29 mouse cellular contexts compared by ENCODE assay signal in genomic region chr3:139659416-139659815, GRCm38 (mm10).
A peak's percentile ranks its signal among the peaks of the same experiment; 100 is the strongest.
DNase-seq lines count a peak whose midpoint lies in the region; ATAC-seq and TF ChIP-seq lines count a peak whose summit lies in the region.
"Had no signal": no experiment of that assay in that cellular context is flagged by ENCODE, and none has a peak within 500 bp of the region (broad histone marks: within the 10 kb centered on the region; RNA-seq: fewer than 3 reads in every experiment).

No protein-coding gene starts in this region.

- no peak overlapping the region for H3K27ac ChIP-seq in forebrain, embryonic 14.5 days (ENCODE audit: low read depth, low read length)
- H3K27ac ChIP-seq in forebrain, embryonic 13.5 days = no peak overlapping the region
- no peak overlapping the region for H3K27ac ChIP-seq in midbrain, postnatal 0 days (ENCODE audit: low read depth, low read length)
- H3K27ac ChIP-seq in midbrain, embryonic 14.5 days (replicated peaks; ENCODE audit: low read depth, low read length) = no peak overlapping the region
- H3K27ac ChIP-seq: embryonic facial prominence, embryonic 10.5 days; embryonic facial prominence, embryonic 13.5 days; hindbrain, embryonic 10.5 days; hindbrain, embryonic 15.5 days had no signal

- no peaks in the 10 kb centered on the region for H3K9me3 ChIP-seq in forebrain, embryonic 14.5 days (replicated peaks; ENCODE audit: control insufficient read depth, low read length)
- no peaks in the 10 kb centered on the region for H3K9me3 ChIP-seq in forebrain, embryonic 13.5 days (replicated peaks)
- H3K9me3 ChIP-seq in midbrain, postnatal 0 days (ENCODE audit: low read length) = no peaks in the 10 kb centered on the region
- no peaks in the 10 kb centered on the region for H3K9me3 ChIP-seq in midbrain, embryonic 14.5 days (ENCODE audit: control insufficient read depth, low read length)
- H3K9me3 ChIP-seq: embryonic facial prominence, embryonic 10.5 days; embryonic facial prominence, embryonic 13.5 days; hindbrain, embryonic 10.5 days; hindbrain, embryonic 15.5 days had no signal

- peak; percentile 17 for DNase-seq in forebrain, embryonic 14.5 days (ENCODE audit: low spot score)
- DNase-seq in midbrain, postnatal 0 days (ENCODE audit: low spot score) = peak; percentile 23
- no peak for DNase-seq in midbrain, embryonic 14.5 days
- DNase-seq in brain, embryonic 14.5 days (ENCODE audit: low read depth) = peak; percentile 50
- DNase-seq in retina, postnatal 1 day = peak; percentile 70
- DNase-seq in thymus, postnatal 10 days (ENCODE audit: low spot score in 2 of 2) = no peak
- DNase-seq: adrenal gland, adult 8-10 months; adrenal gland, postnatal 25 days; cerebellum, adult 18-20 months; cerebellum, adult 9-11 months; cerebellum, postnatal 36 days; embryo, embryonic 11 days; gastrocnemius, postnatal 10 days; gastrocnemius, postnatal 36 days; heart, adult 11 months; heart, postnatal 36 days; kidney, adult 18-20 months had no signal

- H3K4me2 ChIP-seq in forebrain, embryonic 14.5 days (ENCODE audit: low read length) = no peak overlapping the region
- no peak overlapping the region for H3K4me2 ChIP-seq in forebrain, embryonic 13.5 days
- H3K4me2 ChIP-seq in midbrain, postnatal 0 days (ENCODE audit: low read depth, low read length, poor library complexity, severe bottlenecking) = no peak overlapping the region
- no peak overlapping the region for H3K4me2 ChIP-seq in midbrain, embryonic 14.5 days (ENCODE audit: low read length)
- H3K4me2 ChIP-seq: embryonic facial prominence, embryonic 13.5 days; heart, embryonic 11.5 days; hindbrain, embryonic 15.5 days had no signal

- H3K4me3 ChIP-seq in forebrain, embryonic 14.5 days (ENCODE audit: low read depth, low read length) = no peak overlapping the region
- no peak overlapping the region for H3K4me3 ChIP-seq in forebrain, embryonic 13.5 days
- no peak overlapping the region for H3K4me3 ChIP-seq in midbrain, postnatal 0 days (ENCODE audit: low read depth, low read length)
- H3K4me3 ChIP-seq in midbrain, embryonic 14.5 days (replicated peaks; ENCODE audit: low read depth, low read length) = no peak overlapping the region
- H3K4me3 ChIP-seq: embryonic facial prominence, embryonic 10.5 days; embryonic facial prominence, embryonic 13.5 days; erythroblast, embryonic 14.5 days; hindbrain, embryonic 10.5 days; hindbrain, embryonic 15.5 days had no signal

- H3K4me1 ChIP-seq in forebrain, embryonic 14.5 days (ENCODE audit: control insufficient read depth, insufficient read depth, low read length) = no peaks in the 10 kb centered on the region
- no peaks in the 10 kb centered on the region for H3K4me1 ChIP-seq in forebrain, embryonic 13.5 days
- H3K4me1 ChIP-seq in midbrain, postnatal 0 days (ENCODE audit: insufficient read depth, low read length) = no peaks in the 10 kb centered on the region
- H3K4me1 ChIP-seq in midbrain, embryonic 14.5 days (ENCODE audit: control insufficient read depth, insufficient read depth, low read length) = no peaks in the 10 kb centered on the region
- H3K4me1 ChIP-seq: embryonic facial prominence, embryonic 10.5 days; embryonic facial prominence, embryonic 13.5 days; hindbrain, embryonic 10.5 days; hindbrain, embryonic 15.5 days had no signal

- WGBS in forebrain, embryonic 14.5 days = 41% methylated on average over 4 of the region's 4 CpGs
- WGBS in forebrain, embryonic 13.5 days = 40% methylated on average over 4 of the region's 4 CpGs
- 45% methylated on average over 4 of the region's 4 CpGs for WGBS in midbrain, postnatal 0 days
- 60% methylated on average over 4 of the region's 4 CpGs for WGBS in midbrain, embryonic 14.5 days

- H3K9ac ChIP-seq in forebrain, embryonic 14.5 days (ENCODE audit: low read length) = no peak overlapping the region
- H3K9ac ChIP-seq in forebrain, embryonic 13.5 days = no peak overlapping the region
- H3K9ac ChIP-seq in midbrain, postnatal 0 days (replicated peaks; ENCODE audit: low read length, poor library complexity, severe bottlenecking) = no peak overlapping the region
- H3K9ac ChIP-seq in midbrain, embryonic 14.5 days (replicated peaks; ENCODE audit: low read length) = no peak overlapping the region
- H3K9ac ChIP-seq: embryonic facial prominence, embryonic 13.5 days; hindbrain, embryonic 15.5 days had no signal

- no peak for TF ChIP-seq CTCF in midbrain, postnatal 0 days (IDR thresholded peaks at IDR 0.05)
- no peak for TF ChIP-seq CTCF in brain, embryonic 14.5 days (IDR thresholded peaks at IDR 0.05; ENCODE audit: borderline replicate concordance, extremely low read depth, insufficient read depth, insufficient read length)

- no peaks in the 10 kb centered on the region for H3K36me3 ChIP-seq in forebrain, embryonic 14.5 days (ENCODE audit: control insufficient read depth, insufficient read depth, low read length)
- no peaks in the 10 kb centered on the region for H3K36me3 ChIP-seq in forebrain, embryonic 13.5 days (ENCODE audit: poor library complexity, severe bottlenecking)
- H3K36me3 ChIP-seq in midbrain, postnatal 0 days (ENCODE audit: insufficient read depth, low read length) = no peaks in the 10 kb centered on the region
- no peaks in the 10 kb centered on the region for H3K36me3 ChIP-seq in midbrain, embryonic 14.5 days (ENCODE audit: control insufficient read depth, insufficient read depth, low read length)
- H3K36me3 ChIP-seq: embryonic facial prominence, embryonic 10.5 days; embryonic facial prominence, embryonic 13.5 days; hindbrain, embryonic 10.5 days; hindbrain, embryonic 15.5 days had no signal

- no peak for TF ChIP-seq POLR2A in brain, embryonic 14.5 days (IDR thresholded peaks at IDR 0.05; ENCODE audit: borderline replicate concordance, extremely low read depth, insufficient read depth, insufficient read length, poor library complexity, severe bottlenecking)

- H3K27me3 ChIP-seq in forebrain, embryonic 14.5 days (replicated peaks; ENCODE audit: control insufficient read depth, insufficient read depth, low read length) = no peaks in the 10 kb centered on the region
- no peaks in the 10 kb centered on the region for H3K27me3 ChIP-seq in forebrain, embryonic 13.5 days
- H3K27me3 ChIP-seq in midbrain, postnatal 0 days (ENCODE audit: insufficient read depth, low read length) = no peaks in the 10 kb centered on the region
- H3K27me3 ChIP-seq in midbrain, embryonic 14.5 days (ENCODE audit: control insufficient read depth, insufficient read depth, low read length) = no peaks in the 10 kb centered on the region
- H3K27me3 ChIP-seq: embryonic facial prominence, embryonic 13.5 days; hindbrain, embryonic 15.5 days had no signal

- ATAC-seq in forebrain, embryonic 14.5 days = no peak
- no peak for ATAC-seq in forebrain, embryonic 13.5 days
- no peak for ATAC-seq in midbrain, postnatal 0 days (ENCODE audit: low FRiP score)
- ATAC-seq in midbrain, embryonic 14.5 days (ENCODE audit: low FRiP score, low TSS enrichment) = no peak
- ATAC-seq: activated CD4-positive, CD25-positive, alpha-beta regulatory T cell, adult 4 months; CD4-positive, CD25-positive, alpha-beta regulatory T cell, adult 4 months; forebrain, embryonic 16.5 days; inflammation-experienced regulatory T-cells, adult 6 months; intestine, embryonic 16.5 days had no signal

Comparison
In these comparisons a context has a peak if more than half of its experiments do, and no peak if none do; other contexts are left out.
1. DNase-seq: peak in forebrain, embryonic 14.5 days (single experiment), midbrain, postnatal 0 days (single experiment), brain, embryonic 14.5 days (single experiment) and retina, postnatal 1 day (single experiment); none in midbrain, embryonic 14.5 days (single experiment) and thymus, postnatal 10 days (0 of 2).